Mouse (Mus musculus) kidney, adult 2 months (tissue): Measurements from ENCODE around the gene Gm20521.

ENCODE experiments used
- CTCF ChIP-seq: fragments of 200-500 bp; conservative IDR thresholded peaks from 2 replicates; pipeline ENCODE4 v1.5.1; 2011; ENCODE audit warnings: low read depth, mild to moderate bottlenecking, control low read depth, low read length, moderate library complexity, mixed read lengths; ENCODE audit not compliant: insufficient read depth, insufficient read length
- POLR2A ChIP-seq: fragments of 200-500 bp; IDR thresholded peaks from one replicate; pipeline ENCODE4 v1.6.1; 2011; ENCODE audit warnings: low read depth, low read length, control low read depth

DNA sequence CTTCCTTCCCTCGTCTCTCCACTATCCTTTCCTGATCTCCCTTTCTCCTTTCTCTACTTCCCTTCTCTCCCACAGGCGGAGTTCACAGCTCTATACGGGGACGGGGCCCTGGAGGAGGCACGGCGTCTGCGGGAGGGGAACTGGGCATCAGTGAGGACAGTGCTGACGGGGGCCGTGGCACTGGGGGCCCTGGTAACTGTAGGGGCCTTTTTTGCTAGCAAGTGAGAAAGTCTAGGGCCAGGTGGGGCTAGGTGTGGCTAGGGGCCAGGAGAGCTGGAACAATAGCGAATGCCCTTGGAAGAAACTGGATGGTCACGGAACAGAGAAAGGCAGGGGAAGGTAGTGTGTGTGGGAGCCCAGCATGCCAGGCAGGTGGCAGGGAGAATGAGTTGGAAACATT is 2.1 kb downstream of the Gm20521 start:
- no peak for TF ChIP-seq CTCF
- no peak for TF ChIP-seq POLR2A
